Mouse (Mus musculus): ENCODE data around the gene Cbx2. TPM values are rescaled to one million over a fixed set of nuclear protein-coding genes. Genes with fewer than 3 reads are reported as not detected.

Gene Cbx2
- polyA plus RNA-seq, 1 experiment from 2014 or later: 17.8 TPM

GRCm38 (mm10) chr11:119053257-119053670 is 30.5 kb downstream of the Cbx2 start:
- peak; percentile 81 for ATAC-seq
- WGBS: under 1% methylated on average over 42 of the region's 42 CpGs
- Histone ChIP-seq H3K9me3 (ENCODE audit: control insufficient read depth, low read length) (no peaks in the 10 kb centered on the region), H3K4me1 (ENCODE audit: control insufficient read depth, insufficient read depth, low read length) (peaks cover 51% of the 10 kb centered on the region), H3K4me3 (ENCODE audit: low read length) (peak overlapping the region; percentile 44), H3K9ac (ENCODE audit: low read depth, low read length) (peak overlapping the region; percentile 67), H3K4me2 (ENCODE audit: low read depth, low read length) (peak overlapping the region; percentile 91), H3K27ac (ENCODE audit: low read length) (peak overlapping the region; percentile 83), H3K27me3 (replicated peaks; ENCODE audit: control insufficient read depth, insufficient read depth, low read length) (peaks cover 63% of the 10 kb centered on the region), H3K36me3 (ENCODE audit: control insufficient read depth, insufficient read depth, low read length) (no peaks in the 10 kb centered on the region)

- under 1% methylated on average over 33 of the region's 35 CpGs for WGBS
- Histone ChIP-seq H3K27ac (ENCODE audit: low read length) (no peak overlapping the region), H3K9ac (ENCODE audit: low read depth, low read length) (peak overlapping the region; percentile 50), H3K27me3 (replicated peaks; ENCODE audit: control insufficient read depth, insufficient read depth, low read length) (peaks cover 68% of the 10 kb centered on the region), H3K36me3 (ENCODE audit: control insufficient read depth, insufficient read depth, low read length) (no peaks in the 10 kb centered on the region), H3K4me2 (ENCODE audit: low read depth, low read length) (peak overlapping the region; percentile 91), H3K4me1 (ENCODE audit: control insufficient read depth, insufficient read depth, low read length) (peaks cover 57% of the 10 kb centered on the region), H3K4me3 (ENCODE audit: low read length) (peak overlapping the region; percentile 44), H3K9me3 (ENCODE audit: control insufficient read depth, low read length) (no peaks in the 10 kb centered on the region)
- ATAC-seq: no peak
Observed at GRCm38 (mm10) chr11:119053738-119054350, 31.1 kb downstream of the Cbx2 start.

- Histone ChIP-seq H3K27me3 (replicated peaks; ENCODE audit: control insufficient read depth, insufficient read depth, low read length) (peaks cover 66% of the 10 kb centered on the region), H3K4me1 (ENCODE audit: control insufficient read depth, insufficient read depth, low read length) (peaks cover 54% of the 10 kb centered on the region), H3K9ac (ENCODE audit: low read depth, low read length) (peak overlapping the region; percentile 50; the same call in 1 of the 2 replicates), H3K9me3 (ENCODE audit: control insufficient read depth, low read length) (no peaks in the 10 kb centered on the region), H3K4me2 (ENCODE audit: low read depth, low read length) (peak overlapping the region; percentile 91), H3K27ac (ENCODE audit: low read length) (no peak overlapping the region), H3K4me3 (ENCODE audit: low read length) (peak overlapping the region; percentile 66), H3K36me3 (ENCODE audit: control insufficient read depth, insufficient read depth, low read length) (no peaks in the 10 kb centered on the region)
- 2% methylated on average over 47 of the region's 47 CpGs for WGBS
- no peak for ATAC-seq
Observed at GRCm38 (mm10) chr11:119054351-119055345, 31.9 kb downstream of the Cbx2 start.

GRCm38 (mm10) chr11:119055571-119056131 is 32.9 kb downstream of the Cbx2 start:
- peak overlapping the region; percentile 93 for H3K9ac ChIP-seq (ENCODE audit: low read depth, low read length)

GRCm38 (mm10) chr11:119056301-119057211 is 33.8 kb downstream of the Cbx2 start:
- ATAC-seq: no peak
- H3K36me3 ChIP-seq (ENCODE audit: control insufficient read depth, insufficient read depth, low read length): no peaks in the 10 kb centered on the region
- peak overlapping the region; percentile 65 for H3K27ac ChIP-seq (ENCODE audit: low read length)
- no peaks in the 10 kb centered on the region for H3K9me3 ChIP-seq (ENCODE audit: control insufficient read depth, low read length)
- peak overlapping the region; percentile 66 for H3K4me3 ChIP-seq (ENCODE audit: low read length)
- peak overlapping the region; percentile 93 for H3K9ac ChIP-seq (ENCODE audit: low read depth, low read length)
- peaks cover 64% of the 10 kb centered on the region for H3K27me3 ChIP-seq (replicated peaks; ENCODE audit: control insufficient read depth, insufficient read depth, low read length)
- peak overlapping the region; percentile 99 for H3K4me2 ChIP-seq (ENCODE audit: low read depth, low read length)
- 1% methylated on average over 65 of the region's 65 CpGs for whole genome bisulfite sequencing
- H3K4me1 ChIP-seq (ENCODE audit: control insufficient read depth, insufficient read depth, low read length): peaks cover 48% of the 10 kb centered on the region

More at GRCm38 (mm10) chr11:119055571-119056131, 32.9 kb downstream of the Cbx2 start:
- peak overlapping the region; percentile 66 for H3K4me3 ChIP-seq (ENCODE audit: low read length)
- 2% methylated on average over 32 of the region's 32 CpGs for WGBS
- peaks cover 48% of the 10 kb centered on the region for H3K4me1 ChIP-seq (ENCODE audit: control insufficient read depth, insufficient read depth, low read length)
- no peaks in the 10 kb centered on the region for H3K36me3 ChIP-seq (ENCODE audit: control insufficient read depth, insufficient read depth, low read length)
- H3K27ac ChIP-seq (ENCODE audit: low read length): no peak overlapping the region
- no peaks in the 10 kb centered on the region for H3K9me3 ChIP-seq (ENCODE audit: control insufficient read depth, low read length)
- H3K4me2 ChIP-seq (ENCODE audit: low read depth, low read length): peak overlapping the region; percentile 99
- peaks cover 68% of the 10 kb centered on the region for H3K27me3 ChIP-seq (replicated peaks; ENCODE audit: control insufficient read depth, insufficient read depth, low read length)
- no peak for ATAC-seq

GRCm38 (mm10) chr11:119057291-119057690 is 34.5 kb downstream of the Cbx2 start:
- peaks cover 46% of the 10 kb centered on the region for H3K4me1 ChIP-seq (ENCODE audit: control insufficient read depth, insufficient read depth, low read length)
- H3K36me3 ChIP-seq (ENCODE audit: control insufficient read depth, insufficient read depth, low read length): no peaks in the 10 kb centered on the region
- no peaks in the 10 kb centered on the region for H3K9me3 ChIP-seq (ENCODE audit: control insufficient read depth, low read length)
- peak overlapping the region; percentile 93 for H3K9ac ChIP-seq (ENCODE audit: low read depth, low read length)
- peak overlapping the region; percentile 99 for H3K4me2 ChIP-seq (ENCODE audit: low read depth, low read length)
- 6% methylated on average over 9 of the region's 9 CpGs for WGBS
- H3K27ac ChIP-seq (ENCODE audit: low read length): no peak overlapping the region
- peaks cover 59% of the 10 kb centered on the region for H3K27me3 ChIP-seq (replicated peaks; ENCODE audit: control insufficient read depth, insufficient read depth, low read length)
- peak overlapping the region; percentile 66 for H3K4me3 ChIP-seq (ENCODE audit: low read length)
- no peak for ATAC-seq

- peak; percentile 47 for ATAC-seq
- Histone ChIP-seq H3K36me3 (ENCODE audit: control insufficient read depth, insufficient read depth, low read length) (no peaks in the 10 kb centered on the region), H3K27ac (ENCODE audit: low read length) (no peak overlapping the region), H3K9ac (ENCODE audit: low read depth, low read length) (peak overlapping the region; percentile 63), H3K27me3 (replicated peaks; ENCODE audit: control insufficient read depth, insufficient read depth, low read length) (peaks cover 54% of the 10 kb centered on the region), H3K9me3 (ENCODE audit: control insufficient read depth, low read length) (no peaks in the 10 kb centered on the region), H3K4me1 (ENCODE audit: control insufficient read depth, insufficient read depth, low read length) (peaks cover 35% of the 10 kb centered on the region), H3K4me3 (ENCODE audit: low read length) (peak overlapping the region; percentile 28), H3K4me2 (ENCODE audit: low read depth, low read length) (peak overlapping the region; percentile 99)
- WGBS: 4% methylated on average over 58 of the region's 58 CpGs
Observed at GRCm38 (mm10) chr11:119058041-119058995, 35.6 kb downstream of the Cbx2 start.

GRCm38 (mm10) chr11:119059256-119059655 is 36.5 kb downstream of the Cbx2 start:
- Histone ChIP-seq H3K27me3 (replicated peaks; ENCODE audit: control insufficient read depth, insufficient read depth, low read length) (peaks cover 52% of the 10 kb centered on the region), H3K4me2 (ENCODE audit: low read depth, low read length) (no peak overlapping the region), H3K9ac (ENCODE audit: low read depth, low read length) (no peak overlapping the region), H3K36me3 (ENCODE audit: control insufficient read depth, insufficient read depth, low read length) (no peaks in the 10 kb centered on the region), H3K4me3 (ENCODE audit: low read length) (no peak overlapping the region), H3K27ac (ENCODE audit: low read length) (no peak overlapping the region), H3K4me1 (ENCODE audit: control insufficient read depth, insufficient read depth, low read length) (peaks cover 30% of the 10 kb centered on the region), H3K9me3 (ENCODE audit: control insufficient read depth, low read length) (no peaks in the 10 kb centered on the region)
- no peak for ATAC-seq
- WGBS: 17% methylated on average over 3 of the region's 3 CpGs
